Mouse (Mus musculus): ENCODE measurements around the gene Ccl2. TPM values are rescaled to one million over a fixed set of nuclear protein-coding genes. Genes with fewer than 3 reads are reported as not detected.

The Ccl2 gene
- polyA plus RNA-seq (2015; fragmentation: Nextera tagmentation; extraction: Ambion mirVana), result 0.37 and 0.45 TPM in 2 replicates

DNA sequence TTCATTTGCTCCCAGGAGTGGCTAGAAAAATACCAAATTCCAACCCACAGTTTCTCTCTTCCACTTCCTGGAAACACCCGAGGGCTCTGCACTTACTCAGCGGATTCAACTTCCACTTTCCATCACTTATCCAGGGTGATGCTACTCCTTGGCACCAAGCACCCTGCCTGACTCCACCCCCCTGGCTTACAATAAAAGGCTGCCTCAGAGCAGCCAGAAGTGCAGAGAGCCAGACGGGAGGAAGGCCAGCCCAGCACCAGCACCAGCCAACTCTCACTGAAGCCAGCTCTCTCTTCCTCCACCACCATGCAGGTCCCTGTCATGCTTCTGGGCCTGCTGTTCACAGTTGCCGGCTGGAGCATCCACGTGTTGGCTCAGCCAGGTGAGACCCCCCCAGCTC lies at the start of gene Ccl2:
Ccl2 (plus strand) TSS at position 216 of the 400 bp plus-strand sequence.
- no peak within 1 kb of the TSS for H3K4me3 ChIP-seq (ENCODE audit: low read length)
- peak; percentile 92 for ATAC-seq
- H3K4me1 ChIP-seq (ENCODE audit: control insufficient read depth, insufficient read depth, low read depth, low read length), result peaks cover 4% of the 10 kb centered on the region; the same call in 1 of the 2 replicates
- H3K4me2 ChIP-seq (ENCODE audit: low read length), result no peak within 1 kb of the TSS
- 38% methylated on average over 5 of the region's 5 CpGs for WGBS
- H3K9ac ChIP-seq (ENCODE audit: low read depth, low read length), result no peak within 1 kb of the TSS
- no peaks in the 10 kb centered on the region for H3K36me3 ChIP-seq (ENCODE audit: control insufficient read depth, insufficient read depth, low read length)
- no peak within 1 kb of the TSS for H3K27ac ChIP-seq (ENCODE audit: low read depth, low read length)
- H3K27me3 ChIP-seq (replicated peaks; ENCODE audit: control insufficient read depth, insufficient read depth, low read length), result no peaks in the 10 kb centered on the region
- no peaks in the 10 kb centered on the region for H3K9me3 ChIP-seq (ENCODE audit: control insufficient read depth, low read length)

DNA sequence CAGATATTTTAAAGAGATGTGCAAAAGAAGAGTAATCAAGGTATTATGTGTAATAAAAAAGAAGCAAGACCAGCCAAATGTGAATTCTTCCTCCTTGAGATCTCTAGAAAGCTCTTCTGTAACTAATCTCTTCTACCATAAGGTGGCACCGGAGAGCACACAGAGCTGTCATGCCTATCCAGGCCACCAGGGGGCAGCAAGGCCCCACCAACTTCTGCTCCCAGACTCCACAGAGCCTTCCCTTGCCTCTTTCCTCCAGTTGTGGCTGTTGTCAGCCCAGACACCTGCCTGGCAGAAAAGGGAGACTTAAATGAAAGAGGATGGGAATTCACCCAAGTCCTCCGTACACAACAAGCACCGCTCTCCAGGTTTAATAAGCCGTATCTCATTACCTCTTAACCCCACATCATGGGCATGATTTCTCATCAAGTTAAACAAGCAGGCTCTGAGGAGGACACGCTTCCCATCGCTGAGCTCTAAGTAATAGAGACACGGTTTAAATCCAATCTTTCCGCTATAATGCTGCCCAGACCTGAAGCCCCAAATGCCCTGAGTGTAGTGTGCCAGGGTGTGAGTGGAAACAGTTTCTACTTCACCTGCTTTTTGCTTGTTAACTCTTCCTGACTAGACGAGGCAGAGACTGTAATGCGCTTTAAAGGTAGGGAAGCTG lies 39.1 kb upstream of the Ccl2 start:
- Histone ChIP-seq H3K4me3 (ENCODE audit: low read length) (no peak overlapping the region), H3K27me3 (replicated peaks; ENCODE audit: control insufficient read depth, insufficient read depth, low read length) (no peaks in the 10 kb centered on the region; the same call in 1 of the 2 replicates), H3K36me3 (ENCODE audit: control insufficient read depth, insufficient read depth, low read length) (no peaks in the 10 kb centered on the region), H3K9ac (ENCODE audit: low read depth, low read length) (no peak overlapping the region), H3K9me3 (ENCODE audit: control insufficient read depth, low read length) (no peaks in the 10 kb centered on the region), H3K4me2 (ENCODE audit: low read length) (no peak overlapping the region), H3K27ac (ENCODE audit: low read depth, low read length) (no peak overlapping the region), H3K4me1 (ENCODE audit: control insufficient read depth, insufficient read depth, low read depth, low read length) (no peaks in the 10 kb centered on the region)
- peak; percentile 76 for ATAC-seq
- whole genome bisulfite sequencing, result 59% methylated on average over 10 of the region's 10 CpGs

DNA sequence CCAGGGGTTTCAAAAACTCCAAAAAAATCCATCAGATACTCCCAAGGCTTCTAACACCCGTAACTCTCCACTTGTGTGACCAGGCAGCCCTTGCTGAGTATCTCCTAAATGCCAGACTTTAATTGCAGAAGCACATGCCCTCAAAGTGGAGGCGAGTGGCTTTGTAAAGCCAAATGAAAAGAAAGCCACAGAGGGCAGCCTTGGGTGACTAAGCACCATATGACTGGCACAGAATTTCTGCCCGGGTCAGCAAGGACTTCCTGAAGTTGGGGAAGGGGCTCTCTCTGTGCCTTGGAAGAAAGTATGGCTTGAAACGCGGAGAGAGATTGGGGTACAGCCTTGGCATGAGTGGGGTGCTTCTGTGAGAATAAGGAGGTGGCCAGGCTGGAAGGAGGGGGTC lies 38.3 kb upstream of the Ccl2 start:
- WGBS, result 92% methylated on average over 5 of the region's 5 CpGs
- no peak overlapping the region for H3K4me3 ChIP-seq (ENCODE audit: low read length)

DNA sequence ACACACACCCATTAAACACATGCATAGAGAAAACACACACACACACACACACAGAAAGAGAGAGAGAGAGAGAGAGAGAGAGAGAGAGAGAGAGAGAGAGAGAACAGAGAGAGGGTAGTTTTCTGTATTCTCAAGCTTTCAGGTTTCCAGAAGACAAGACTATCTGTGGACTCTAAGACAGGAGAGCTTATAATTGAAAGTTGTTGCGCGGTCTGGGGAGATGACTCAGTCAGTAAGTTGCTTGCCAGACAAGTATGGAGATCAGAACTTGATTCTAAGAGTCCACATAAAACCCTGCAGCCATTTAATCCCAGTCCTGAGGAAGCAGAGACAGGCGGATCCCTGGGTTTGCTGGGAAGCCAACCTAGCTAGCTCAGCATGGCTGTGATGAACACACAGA lies 36.7 kb upstream of the Ccl2 start:
- H3K4me2 ChIP-seq (ENCODE audit: low read length), result no peak overlapping the region
- no peaks in the 10 kb centered on the region for H3K36me3 ChIP-seq (ENCODE audit: control insufficient read depth, insufficient read depth, low read length)
- no peaks in the 10 kb centered on the region for H3K9me3 ChIP-seq (ENCODE audit: control insufficient read depth, low read length)
- H3K4me3 ChIP-seq (ENCODE audit: low read length), result no peak overlapping the region
- WGBS, result 91% methylated on average over 3 of the region's 3 CpGs
- no peak overlapping the region for H3K27ac ChIP-seq (ENCODE audit: low read depth, low read length)
- H3K4me1 ChIP-seq (ENCODE audit: control insufficient read depth, insufficient read depth, low read depth, low read length), result no peaks in the 10 kb centered on the region
- ATAC-seq, result no peak
- H3K27me3 ChIP-seq (replicated peaks; ENCODE audit: control insufficient read depth, insufficient read depth, low read length), result no peaks in the 10 kb centered on the region; the same call in 1 of the 2 replicates
- H3K9ac ChIP-seq (ENCODE audit: low read depth, low read length), result no peak overlapping the region

More for the DNA sequence above, 38.3 kb upstream of the Ccl2 start:
- Histone ChIP-seq H3K9ac (ENCODE audit: low read depth, low read length) (no peak overlapping the region), H3K4me2 (ENCODE audit: low read length) (no peak overlapping the region), H3K36me3 (ENCODE audit: control insufficient read depth, insufficient read depth, low read length) (no peaks in the 10 kb centered on the region), H3K9me3 (ENCODE audit: control insufficient read depth, low read length) (no peaks in the 10 kb centered on the region), H3K4me1 (ENCODE audit: control insufficient read depth, insufficient read depth, low read depth, low read length) (no peaks in the 10 kb centered on the region), H3K27me3 (replicated peaks; ENCODE audit: control insufficient read depth, insufficient read depth, low read length) (no peaks in the 10 kb centered on the region; the same call in 1 of the 2 replicates), H3K27ac (ENCODE audit: low read depth, low read length) (no peak overlapping the region)
- no peak for ATAC-seq

DNA sequence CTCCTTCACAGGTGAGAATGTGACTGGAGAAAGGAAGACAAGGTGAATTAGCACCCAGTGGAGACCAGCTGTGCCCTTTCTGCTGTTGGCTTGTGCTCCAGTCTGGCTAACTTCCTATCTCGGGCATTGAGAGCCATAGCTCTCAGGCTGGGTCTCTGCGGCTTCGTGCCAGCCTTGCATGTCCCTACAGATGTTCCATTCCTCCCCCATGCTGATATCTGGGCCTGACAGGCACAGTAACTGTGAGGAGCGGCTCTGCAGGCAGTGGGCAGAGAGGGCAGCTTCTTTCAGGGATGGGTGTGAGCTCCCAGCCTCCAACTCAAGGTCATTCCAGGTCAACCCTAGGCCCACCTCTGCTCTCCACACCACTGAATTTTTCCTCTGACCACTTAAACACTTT lies 35.9 kb upstream of the Ccl2 start:
- WGBS, result 71% methylated on average over 4 of the region's 4 CpGs
- no peaks in the 10 kb centered on the region for H3K4me1 ChIP-seq (ENCODE audit: control insufficient read depth, insufficient read depth, low read depth, low read length)
- H3K9ac ChIP-seq (ENCODE audit: low read depth, low read length), result no peak overlapping the region
- no peaks in the 10 kb centered on the region; the same call in 1 of the 2 replicates for H3K27me3 ChIP-seq (replicated peaks; ENCODE audit: control insufficient read depth, insufficient read depth, low read length)
- no peak for ATAC-seq
- no peaks in the 10 kb centered on the region for H3K9me3 ChIP-seq (ENCODE audit: control insufficient read depth, low read length)
- no peak overlapping the region for H3K4me3 ChIP-seq (ENCODE audit: low read length)
- no peaks in the 10 kb centered on the region for H3K36me3 ChIP-seq (ENCODE audit: control insufficient read depth, insufficient read depth, low read length)
- no peak overlapping the region for H3K4me2 ChIP-seq (ENCODE audit: low read length)
- no peak overlapping the region for H3K27ac ChIP-seq (ENCODE audit: low read depth, low read length)

DNA sequence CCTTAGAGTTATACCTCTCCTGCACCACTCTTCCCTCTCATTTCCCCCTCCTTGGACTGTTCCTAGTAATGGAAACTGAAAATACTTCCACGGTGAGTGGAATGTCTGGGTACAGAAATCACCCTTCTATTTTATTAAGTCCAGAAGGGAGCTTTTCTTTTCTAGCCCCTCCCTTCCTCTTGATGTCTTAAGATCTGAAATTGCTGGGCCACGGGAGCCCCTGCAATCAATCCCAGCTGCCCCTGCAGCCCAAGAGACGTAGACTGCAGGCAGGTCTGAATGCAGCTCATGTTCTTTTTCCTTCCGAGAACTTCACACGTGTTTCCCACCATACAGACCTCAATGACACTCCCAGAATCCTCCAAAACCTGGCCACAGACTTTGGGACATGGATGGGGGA lies 34.8 kb upstream of the Ccl2 start:
- Histone ChIP-seq H3K27ac (ENCODE audit: low read depth, low read length) (no peak overlapping the region), H3K4me1 (ENCODE audit: control insufficient read depth, insufficient read depth, low read depth, low read length) (no peaks in the 10 kb centered on the region), H3K9me3 (ENCODE audit: control insufficient read depth, low read length) (no peaks in the 10 kb centered on the region), H3K4me2 (ENCODE audit: low read length) (no peak overlapping the region), H3K9ac (ENCODE audit: low read depth, low read length) (no peak overlapping the region), H3K4me3 (ENCODE audit: low read length) (no peak overlapping the region), H3K27me3 (replicated peaks; ENCODE audit: control insufficient read depth, insufficient read depth, low read length) (no peaks in the 10 kb centered on the region; the same call in 1 of the 2 replicates), H3K36me3 (ENCODE audit: control insufficient read depth, insufficient read depth, low read length) (no peaks in the 10 kb centered on the region)
- ATAC-seq, result no peak
- 57% methylated on average over 5 of the region's 5 CpGs for WGBS

DNA sequence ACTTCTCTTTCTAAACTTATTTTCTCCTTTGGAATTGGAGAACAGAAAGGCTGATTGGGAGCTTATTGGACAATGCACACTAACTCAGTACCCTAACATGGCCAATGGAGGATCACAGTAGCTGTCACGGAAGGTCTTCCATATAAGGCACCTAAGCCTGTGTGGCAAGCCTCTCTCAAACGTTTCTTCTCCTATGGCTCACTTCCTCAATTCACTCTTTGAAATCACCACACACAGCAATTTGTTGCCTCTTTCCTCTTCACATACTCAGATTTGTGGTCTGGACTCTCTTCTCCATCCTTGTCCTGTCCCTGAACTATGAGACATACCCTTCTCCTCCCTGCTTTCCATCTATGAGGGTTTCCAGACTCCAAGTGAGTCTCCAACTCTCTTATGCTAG lies 30.6 kb upstream of the Ccl2 start:
- no peaks in the 10 kb centered on the region for H3K27me3 ChIP-seq (replicated peaks; ENCODE audit: control insufficient read depth, insufficient read depth, low read length)
- no peaks in the 10 kb centered on the region for H3K36me3 ChIP-seq (ENCODE audit: control insufficient read depth, insufficient read depth, low read length)
- no peaks in the 10 kb centered on the region; the same call in 1 of the 2 replicates for H3K4me1 ChIP-seq (ENCODE audit: control insufficient read depth, insufficient read depth, low read depth, low read length)
- 81% methylated on average over 2 of the region's 2 CpGs for WGBS
- H3K4me3 ChIP-seq (ENCODE audit: low read length), result no peak overlapping the region
- no peak overlapping the region for H3K27ac ChIP-seq (ENCODE audit: low read depth, low read length)
- no peak overlapping the region for H3K9ac ChIP-seq (ENCODE audit: low read depth, low read length)
- no peak overlapping the region for H3K4me2 ChIP-seq (ENCODE audit: low read length)
- no peaks in the 10 kb centered on the region for H3K9me3 ChIP-seq (ENCODE audit: control insufficient read depth, low read length)
- no peak for ATAC-seq

DNA sequence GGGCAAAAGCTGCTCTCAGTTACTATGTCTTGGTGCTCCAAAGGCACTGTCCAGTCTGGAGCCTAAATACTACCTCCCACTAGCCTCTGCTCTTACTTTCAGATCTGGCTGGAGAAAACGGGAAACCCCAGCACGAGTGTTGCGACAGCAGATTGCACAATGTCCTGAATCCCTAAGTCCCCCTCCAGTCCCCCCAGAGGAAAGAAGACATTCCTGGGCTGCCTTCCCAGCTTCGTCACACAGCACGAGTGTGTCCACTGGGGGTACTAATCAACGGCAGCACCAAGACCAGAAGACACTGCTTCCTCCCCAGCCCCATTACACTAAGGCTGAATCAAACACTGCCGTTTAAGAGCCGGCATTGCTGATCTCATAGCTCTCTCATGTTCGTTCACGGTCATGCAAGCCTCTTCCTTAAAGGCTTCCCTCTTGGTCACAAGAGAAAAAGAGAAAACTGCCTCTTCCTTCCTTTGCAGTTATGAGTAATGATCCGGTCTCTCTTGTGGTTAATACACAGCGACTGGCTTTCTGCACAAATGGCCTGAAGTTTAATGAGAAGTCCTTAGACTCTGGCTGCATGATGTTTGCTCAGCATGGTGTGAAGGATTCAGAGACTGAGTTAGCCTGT lies 28.5 kb upstream of the Ccl2 start:
- Histone ChIP-seq H3K27me3 (replicated peaks; ENCODE audit: control insufficient read depth, insufficient read depth, low read length) (no peaks in the 10 kb centered on the region), H3K9ac (ENCODE audit: low read depth, low read length) (no peak overlapping the region), H3K4me1 (ENCODE audit: control insufficient read depth, insufficient read depth, low read depth, low read length) (no peaks in the 10 kb centered on the region; the same call in 1 of the 2 replicates), H3K4me3 (ENCODE audit: low read length) (no peak overlapping the region), H3K9me3 (ENCODE audit: control insufficient read depth, low read length) (no peaks in the 10 kb centered on the region), H3K27ac (ENCODE audit: low read depth, low read length) (peak overlapping the region; percentile 18; the same call in 1 of the 2 replicates), H3K36me3 (ENCODE audit: control insufficient read depth, insufficient read depth, low read length) (no peaks in the 10 kb centered on the region), H3K4me2 (ENCODE audit: low read length) (no peak overlapping the region)
- WGBS, result 48% methylated on average over 12 of the region's 12 CpGs
- peak; percentile 45; the same call in 1 of the 2 replicates for ATAC-seq

DNA sequence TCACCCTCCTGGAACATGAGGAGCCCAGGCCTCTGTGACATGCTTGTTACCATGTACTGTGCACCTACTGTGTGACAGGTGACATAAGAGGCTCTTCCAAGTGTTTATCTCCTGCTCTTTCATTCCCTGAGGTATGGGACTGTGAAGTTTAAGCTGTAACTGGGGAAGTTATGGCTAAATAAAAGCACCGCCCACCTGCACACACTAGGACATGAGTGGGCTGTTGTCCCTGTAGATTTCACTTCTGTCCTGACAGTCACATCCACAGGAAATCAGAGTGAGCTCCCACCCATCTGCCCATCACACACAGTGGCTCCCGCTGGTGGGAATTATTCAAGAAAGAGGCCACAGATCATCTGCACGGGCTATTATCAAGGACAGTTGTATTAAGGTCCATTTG lies 25.3 kb upstream of the Ccl2 start:
- Histone ChIP-seq H3K4me3 (ENCODE audit: low read length) (no peak overlapping the region), H3K36me3 (ENCODE audit: control insufficient read depth, insufficient read depth, low read length) (no peaks in the 10 kb centered on the region), H3K4me2 (ENCODE audit: low read length) (no peak overlapping the region), H3K27me3 (replicated peaks; ENCODE audit: control insufficient read depth, insufficient read depth, low read length) (no peaks in the 10 kb centered on the region), H3K27ac (ENCODE audit: low read depth, low read length) (no peak overlapping the region), H3K9ac (ENCODE audit: low read depth, low read length) (no peak overlapping the region), H3K9me3 (ENCODE audit: control insufficient read depth, low read length) (no peaks in the 10 kb centered on the region), H3K4me1 (ENCODE audit: control insufficient read depth, insufficient read depth, low read depth, low read length) (no peaks in the 10 kb centered on the region; the same call in 1 of the 2 replicates)
- no peak for ATAC-seq
- WGBS, result 89% methylated on average over 3 of the region's 3 CpGs

Data from hindbrain, embryonic 16.5 days (tissue).